Mouse (Mus musculus): Measurements from ENCODE around the gene Gemin7. TPM values are rescaled to one million over a fixed set of nuclear protein-coding genes. Genes with fewer than 3 reads are reported as not detected.

The Gemin7 gene
- total and polyA plus RNA-seq, 3 experiments = 63.2 to 101 (median 64.4) TPM

DNA sequence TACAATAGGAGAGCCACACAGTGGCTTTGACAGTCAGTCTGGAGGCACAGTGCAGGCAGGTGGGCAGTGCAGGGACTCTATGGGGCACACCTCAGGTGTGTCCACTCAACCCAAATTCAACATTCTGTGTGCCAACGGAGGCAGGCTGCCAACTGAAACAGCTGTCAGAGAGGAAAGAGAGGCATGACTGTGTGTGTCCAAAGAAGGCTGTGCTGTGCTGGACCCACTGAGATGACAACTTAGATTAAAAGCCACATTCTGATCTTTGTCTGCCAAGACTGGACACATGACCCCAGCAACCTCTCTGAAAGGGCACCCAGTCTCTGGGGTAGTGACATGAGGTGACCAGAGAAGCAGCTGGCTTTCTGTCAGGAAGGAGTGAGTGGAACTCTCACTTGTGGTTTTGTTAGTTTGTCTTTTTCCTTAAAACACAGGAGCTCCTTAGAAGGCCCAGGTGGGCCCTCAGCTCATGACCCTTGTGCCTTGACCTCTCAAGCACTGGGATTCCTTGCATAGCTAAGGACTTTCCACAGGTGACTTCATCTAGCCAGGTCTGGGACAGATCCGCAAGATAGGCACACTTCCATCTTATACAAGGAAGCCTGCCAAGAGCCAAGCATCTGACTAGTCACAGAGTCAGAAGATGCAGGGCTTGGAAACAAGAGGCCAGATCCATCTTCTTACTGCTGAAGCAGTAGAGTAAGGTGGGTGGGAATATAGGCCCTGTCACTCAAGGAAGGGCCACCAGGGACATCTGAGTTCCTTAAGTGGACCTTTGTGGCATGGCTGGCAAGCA lies 36.4 kb downstream of the Gemin7 start:
- no peaks in the 10 kb centered on the region for H3K27me3 ChIP-seq (replicated peaks)
- no peak overlapping the region for H3K9ac ChIP-seq (ENCODE audit: insufficient read depth, low read depth)
- dilution Hi-C loops (cut with MboI; ENCODE audit: extremely low pct_ligation_motif_present, extremely low pct_unique_long_range_greater_than_20kb, low sequenced_read_pairs) (no loop called here), in situ Hi-C loops (cut with MboI; ENCODE audit: low pct_ligation_motif_present, low pct_unique_long_range_greater_than_20kb, low sequenced_read_pairs) (loop anchor here (5.0 kb wide), 1 partner anchor 34 kb away; the partner anchor contains the start of genes Bloc1s3 and Trappc6a)
- peaks cover 4% of the 10 kb centered on the region for H3K79me2 ChIP-seq (replicated peaks; ENCODE audit: control insufficient read depth, extremely low read depth, insufficient read depth, poor library complexity, severe bottlenecking)
- H3K4me2 ChIP-seq (ENCODE audit: insufficient read depth, low read depth, poor library complexity, severe bottlenecking) = no peak overlapping the region
- peaks cover 12 to 54% of the 10 kb centered on the region in 2 experiments for H3K4me1 ChIP-seq (ENCODE audit: control insufficient read depth in 1 of 2, insufficient read depth in 2 of 2)
- peaks cover 11 to 75% of the 10 kb centered on the region in 2 experiments for H3K36me3 ChIP-seq (replicated peaks in 1 of 2; ENCODE audit: control insufficient read depth in 1 of 2, insufficient read depth in 1 of 2, low read length in 1 of 2)
- no peaks in the 10 kb centered on the region for H3K9me3 ChIP-seq (replicated peaks; ENCODE audit: low read length)
- TF ChIP-seq EP300 (IDR thresholded peaks at IDR 0.05; ENCODE audit: low read length) (no peak), CHD1 (IDR thresholded peaks at IDR 0.05; ENCODE audit: low read depth, low read length) (no peak), MEF2A (IDR thresholded peaks at IDR 0.05; ENCODE audit: borderline replicate concordance, low read depth, low read length) (no peak), UBTF (IDR thresholded peaks at IDR 0.05; ENCODE audit: low read depth, low read length) (no peak), IRF4 (IDR thresholded peaks at IDR 0.05; ENCODE audit: low read depth, low read length) (no peak), KAT2A (IDR thresholded peaks at IDR 0.05; ENCODE audit: insufficient replicate concordance, low read length) (no peak), NRF1 (IDR thresholded peaks at IDR 0.05; ENCODE audit: low read depth, low read length) (no peak), ETS1 (conservative IDR thresholded peaks at IDR 0.05; ENCODE audit: low read depth, low read length) (no peak), USF1 (IDR thresholded peaks at IDR 0.05; ENCODE audit: low read depth, low read length) (no peak), GABPA (IDR thresholded peaks at IDR 0.05; ENCODE audit: insufficient replicate concordance, low read depth, low read length) (no peak), MXI1 (IDR thresholded peaks at IDR 0.05; ENCODE audit: low read depth, low read length) (no peak), POLR2A (IDR thresholded peaks at IDR 0.05; ENCODE audit: low read depth, low read length) (no peak), USF2 (conservative IDR thresholded peaks at IDR 0.05; ENCODE audit: low read depth, low read length) (no peak), RAD21 (IDR thresholded peaks at IDR 0.05; ENCODE audit: low read depth, low read length) (no peak), SMC3 (IDR thresholded peaks at IDR 0.05; ENCODE audit: low read depth, low read length) (no peak), JUND (conservative IDR thresholded peaks at IDR 0.05; ENCODE audit: low read depth, low read length) (no peak), POLR2AphosphoS2 (IDR thresholded peaks at IDR 0.05; ENCODE audit: low read depth, low read length) (no peak), HCFC1 (IDR thresholded peaks at IDR 0.05; ENCODE audit: low read depth, low read length) (no peak), MAX (IDR thresholded peaks at IDR 0.05; ENCODE audit: low read length) (no peak)
- DNase-seq (ENCODE audit: extremely low read depth) = no peak
- H3K27ac ChIP-seq (ENCODE audit: insufficient read depth, low read depth) = no peak overlapping the region
- no peak overlapping the region for H3K4me3 ChIP-seq (replicated peaks in 1 of 3; ENCODE audit: low read depth in 2 of 3, low read length in 2 of 3, poor library complexity in 1 of 3)

GRCm38 (mm10) chr7:19534676-19535075 lies 42.7 kb downstream of the Gemin7 start:
- H3K27ac ChIP-seq (ENCODE audit: insufficient read depth, low read depth) = no peak overlapping the region
- no peak overlapping the region for H3K4me3 ChIP-seq (replicated peaks in 1 of 3; ENCODE audit: low read depth in 2 of 3, low read length in 2 of 3, poor library complexity in 1 of 3)
- H3K79me2 ChIP-seq (replicated peaks; ENCODE audit: control insufficient read depth, extremely low read depth, insufficient read depth, poor library complexity, severe bottlenecking) = peaks cover 4% of the 10 kb centered on the region; the same call in 1 of the 2 replicates
- no peak for TF ChIP-seq ZMIZ1 (IDR thresholded peaks at IDR 0.05; ENCODE audit: low read depth, low read length)
- no peak for TF ChIP-seq MXI1 (IDR thresholded peaks at IDR 0.05; ENCODE audit: low read depth, low read length)
- TF ChIP-seq KAT2A (IDR thresholded peaks at IDR 0.05; ENCODE audit: insufficient replicate concordance, low read length) = no peak
- TF ChIP-seq CTCF (conservative IDR thresholded peaks at IDR 0.05 in 1 of 2, IDR thresholded peaks at IDR 0.05 in 1 of 2; ENCODE audit: low read depth in 2 of 2, low read length in 2 of 2) = no peak
- no peak for TF ChIP-seq MAZ (IDR thresholded peaks at IDR 0.05; ENCODE audit: low read depth, low read length)
- TF ChIP-seq CHD2 (IDR thresholded peaks at IDR 0.05; ENCODE audit: low read length) = no peak
- TF ChIP-seq PAX5 (IDR thresholded peaks at IDR 0.05; ENCODE audit: low read length) = no peak
- no peak for TF ChIP-seq BHLHE40 (IDR thresholded peaks at IDR 0.05; ENCODE audit: low read depth, low read length)
- no peak for TF ChIP-seq POLR2A (IDR thresholded peaks at IDR 0.05; ENCODE audit: low read depth, low read length)
- TF ChIP-seq ELF1 (IDR thresholded peaks at IDR 0.05; ENCODE audit: low read depth, low read length) = no peak
- no peak for TF ChIP-seq ZC3H11A (IDR thresholded peaks at IDR 0.05; ENCODE audit: low read depth, low read length)
- no peak for TF ChIP-seq UBTF (IDR thresholded peaks at IDR 0.05; ENCODE audit: low read depth, low read length)
- TF ChIP-seq E2F4 (IDR thresholded peaks at IDR 0.05; ENCODE audit: insufficient replicate concordance, low read depth, low read length) = no peak
- TF ChIP-seq ETS1 (conservative IDR thresholded peaks at IDR 0.05; ENCODE audit: low read depth, low read length) = no peak
- TF ChIP-seq ZKSCAN1 (IDR thresholded peaks at IDR 0.05; ENCODE audit: borderline replicate concordance, low read depth, low read length) = no peak
- TF ChIP-seq POLR2AphosphoS2 (IDR thresholded peaks at IDR 0.05; ENCODE audit: low read depth, low read length) = no peak
- no peak overlapping the region for H3K4me2 ChIP-seq (ENCODE audit: insufficient read depth, low read depth, poor library complexity, severe bottlenecking)
- H3K9ac ChIP-seq (ENCODE audit: insufficient read depth, low read depth) = no peak overlapping the region
- DNase-seq (ENCODE audit: extremely low read depth) = no peak
- H3K9me3 ChIP-seq (replicated peaks; ENCODE audit: low read length) = no peaks in the 10 kb centered on the region
- H3K27me3 ChIP-seq (replicated peaks) = no peaks in the 10 kb centered on the region
- in situ Hi-C loops (cut with MboI; ENCODE audit: low pct_ligation_motif_present, low pct_unique_long_range_greater_than_20kb, low sequenced_read_pairs) (no loop called here), dilution Hi-C loops (cut with MboI; ENCODE audit: extremely low pct_ligation_motif_present, extremely low pct_unique_long_range_greater_than_20kb, low sequenced_read_pairs) (no loop called here)
- peaks cover 9 to 44% of the 10 kb centered on the region in 2 experiments for H3K4me1 ChIP-seq (ENCODE audit: control insufficient read depth in 1 of 2, insufficient read depth in 2 of 2)
- H3K36me3 ChIP-seq (replicated peaks in 1 of 2; ENCODE audit: control insufficient read depth in 1 of 2, insufficient read depth in 1 of 2, low read length in 1 of 2) = peaks cover 62 to 85% of the 10 kb centered on the region in 2 experiments

Measured in CH12.LX (cell line).